Mouse (Mus musculus) testis, adult 2 months (tissue): ENCODE results near the gene Srp9. TPM values are rescaled to one million over a fixed set of nuclear protein-coding genes. Genes with fewer than 3 reads are reported as not detected.
A peak's percentile ranks its signal among the peaks of the same experiment; 100 is the strongest.

ENCODE experiments used
- H3K27ac ChIP-seq: fragments of 200-500 bp; 2 replicates; pipeline ENCODE4 v1.5.1; 2012; ENCODE audit warnings: low read depth, low read length; ENCODE audit not compliant: control insufficient read depth, insufficient read depth
- H3K27me3 ChIP-seq: fragments of 200-500 bp; 2 replicates; pipeline ENCODE4 v1.6.1; 2012; ENCODE audit warnings: mild to moderate bottlenecking, low read length, moderate library complexity; ENCODE audit not compliant: control insufficient read depth, insufficient read depth
- H3K36me3 ChIP-seq: fragments of 200-500 bp; 2 replicates; pipeline ENCODE4 v1.6.1; 2012; ENCODE audit warnings: mild to moderate bottlenecking, low read length; ENCODE audit not compliant: control insufficient read depth, insufficient read depth
- H3K4me1 ChIP-seq: fragments of 200-500 bp; 2 replicates; pipeline ENCODE4 v1.6.1; 2012; ENCODE audit warnings: low read length; ENCODE audit not compliant: control insufficient read depth, insufficient read depth
- H3K4me3 ChIP-seq: fragments of 200-500 bp; 2 replicates; pipeline ENCODE4 v1.5.1; 2012; ENCODE audit warnings: low read depth, mild to moderate bottlenecking, low read length, moderate library complexity, mixed read lengths; ENCODE audit not compliant: control insufficient read depth
- CTCF ChIP-seq: fragments of 200-500 bp; IDR thresholded peaks from 2 replicates; pipeline ENCODE4 v1.5.1; 2012; ENCODE audit warnings: low read depth, mild to moderate bottlenecking, inconsistent platforms, low read length, moderate library complexity; ENCODE audit not compliant: control insufficient read depth, insufficient read depth, insufficient replicate concordance
- POLR2A ChIP-seq: fragments of 200-500 bp; IDR thresholded peaks from 2 replicates; pipeline ENCODE4 v1.6.1; 2012; ENCODE audit warnings: low read depth, mild to moderate bottlenecking, inconsistent platforms, low read length, moderate library complexity; ENCODE audit not compliant: control insufficient read depth
- polyA plus RNA-seq: library from polyadenylated mRNA; depleted of rRNA; stranded (reverse); fragments of >200 nt; gene quantifications from 2 replicates; pipeline ENCODE4 v1.2.3, GENCODE M21; 2012; rRNA removed

Srp9 gene
- polyA plus RNA-seq: 96.3 and 98.7 TPM in 2 replicates

DNA sequence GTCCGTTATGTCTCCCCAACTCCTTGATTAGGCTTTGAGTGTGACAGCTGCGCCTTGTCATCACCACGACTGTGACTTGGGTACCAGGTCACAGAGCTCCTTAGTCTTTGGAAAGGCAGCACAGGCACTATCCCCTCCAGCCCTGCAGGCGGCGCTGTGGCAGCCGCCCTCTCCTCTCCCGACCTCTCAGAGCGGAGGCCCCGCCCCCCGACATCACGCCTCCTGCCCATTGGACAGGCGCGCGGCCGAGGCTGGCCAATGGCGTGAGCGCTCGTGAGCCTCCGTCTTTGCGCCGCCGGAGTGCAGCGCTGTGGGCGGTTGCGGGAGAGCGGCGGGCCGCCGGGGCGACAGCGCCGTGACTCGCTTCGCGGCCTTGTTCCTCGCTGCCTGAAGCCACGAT is at the start of gene Srp9:
Gene Srp9 (plus strand): TSS at position 232 of the 400 bp plus-strand sequence.
- Histone ChIP-seq H3K36me3 (peaks cover 2% of the 10 kb centered on the region), H3K27me3 (no peaks in the 10 kb centered on the region), H3K4me3 (peak within 1 kb of the TSS; percentile 99), H3K4me1 (peaks cover 7% of the 10 kb centered on the region), H3K27ac (peak within 1 kb of the TSS; percentile 96)
- TF ChIP-seq POLR2A (peak; percentile 92), CTCF (peak; percentile 99)

DNA sequence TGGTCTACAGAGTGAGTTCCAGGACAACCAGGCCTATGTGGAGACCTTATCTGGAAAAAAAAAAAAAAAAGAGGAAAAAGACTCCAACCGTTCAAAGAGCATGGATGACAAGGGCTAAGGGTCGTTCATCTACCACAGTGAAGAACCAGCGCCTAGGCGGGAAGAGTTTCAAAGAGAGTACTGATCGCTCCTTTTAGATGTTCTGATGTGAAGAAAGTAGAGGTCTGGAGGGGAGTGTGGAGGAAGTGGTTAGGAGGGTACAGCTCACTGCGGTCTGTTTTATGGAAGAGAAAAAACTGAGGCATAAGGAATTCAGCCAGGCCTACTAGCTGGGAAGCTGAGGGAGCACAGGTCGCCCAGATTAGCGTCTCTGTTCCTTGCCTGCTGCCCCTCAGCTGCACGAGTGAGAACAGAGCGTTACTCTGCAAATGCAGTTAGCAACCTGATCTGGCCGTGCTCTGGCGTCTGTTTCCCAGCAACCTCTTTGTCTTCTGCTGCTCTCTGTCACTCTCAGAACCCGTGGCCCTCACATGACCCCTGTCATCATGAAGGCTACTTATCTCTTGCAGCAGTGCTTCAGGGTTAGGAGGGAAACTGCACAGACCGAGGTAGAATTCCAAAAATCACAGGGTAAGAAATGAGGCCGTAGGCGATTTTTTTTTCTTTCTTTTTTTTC is 42.7 kb upstream of the Srp9 start:
- no peaks in the 10 kb centered on the region; the same call in 1 of the 2 replicates for H3K4me1 ChIP-seq
- no peak for TF ChIP-seq CTCF
- no peak for TF ChIP-seq POLR2A
- H3K36me3 ChIP-seq: no peaks in the 10 kb centered on the region
- H3K27ac ChIP-seq: no peak overlapping the region
- H3K4me3 ChIP-seq: no peak overlapping the region
- no peaks in the 10 kb centered on the region for H3K27me3 ChIP-seq

DNA sequence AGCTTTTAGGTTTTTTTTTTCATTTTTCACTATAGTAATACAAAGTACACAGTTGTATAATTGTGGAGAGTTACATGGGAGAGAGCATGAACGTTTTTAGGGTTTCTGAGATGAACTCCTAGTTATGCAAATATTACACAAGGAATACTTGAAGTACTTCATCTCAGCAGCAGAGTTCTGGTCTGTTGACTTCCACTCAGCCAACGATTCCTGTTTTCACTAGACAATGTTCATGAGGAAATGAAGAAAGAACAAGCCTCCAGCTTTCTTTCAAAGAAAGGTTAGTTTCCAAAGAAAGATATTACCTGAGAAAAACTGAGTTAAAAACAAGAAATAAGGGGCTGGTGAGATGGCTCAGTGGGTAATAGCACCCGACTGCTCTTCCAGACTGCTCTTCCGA is 41.1 kb upstream of the Srp9 start:
- H3K27me3 ChIP-seq: no peaks in the 10 kb centered on the region
- no peak overlapping the region for H3K27ac ChIP-seq
- no peaks in the 10 kb centered on the region; the same call in 1 of the 2 replicates for H3K4me1 ChIP-seq
- no peaks in the 10 kb centered on the region for H3K36me3 ChIP-seq
- TF ChIP-seq CTCF (no peak), POLR2A (no peak)
- H3K4me3 ChIP-seq: no peak overlapping the region

DNA sequence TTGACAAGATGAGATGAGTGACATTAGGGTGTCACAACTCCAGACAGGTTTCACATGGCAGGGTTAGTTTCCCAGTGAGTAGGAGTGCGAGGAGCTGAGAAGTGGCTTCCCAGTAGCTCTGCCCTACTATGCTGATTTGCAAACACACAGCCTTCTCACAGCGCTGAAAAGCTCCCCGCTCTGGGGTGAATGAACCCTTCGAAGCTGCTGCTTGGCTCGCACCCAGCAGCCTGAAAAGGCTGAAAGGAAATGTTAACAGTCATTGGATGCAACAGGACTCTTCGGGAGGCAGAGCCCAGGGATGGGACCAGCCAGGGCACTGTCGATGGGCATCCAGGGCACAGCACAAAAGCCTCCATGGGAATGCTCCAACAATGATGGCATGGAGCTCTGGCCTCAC is 37.8 kb upstream of the Srp9 start:
- Histone ChIP-seq H3K27me3 (no peaks in the 10 kb centered on the region), H3K4me1 (no peaks in the 10 kb centered on the region; the same call in 1 of the 2 replicates), H3K36me3 (no peaks in the 10 kb centered on the region), H3K4me3 (no peak overlapping the region), H3K27ac (no peak overlapping the region)
- TF ChIP-seq CTCF (no peak), POLR2A (no peak)

DNA sequence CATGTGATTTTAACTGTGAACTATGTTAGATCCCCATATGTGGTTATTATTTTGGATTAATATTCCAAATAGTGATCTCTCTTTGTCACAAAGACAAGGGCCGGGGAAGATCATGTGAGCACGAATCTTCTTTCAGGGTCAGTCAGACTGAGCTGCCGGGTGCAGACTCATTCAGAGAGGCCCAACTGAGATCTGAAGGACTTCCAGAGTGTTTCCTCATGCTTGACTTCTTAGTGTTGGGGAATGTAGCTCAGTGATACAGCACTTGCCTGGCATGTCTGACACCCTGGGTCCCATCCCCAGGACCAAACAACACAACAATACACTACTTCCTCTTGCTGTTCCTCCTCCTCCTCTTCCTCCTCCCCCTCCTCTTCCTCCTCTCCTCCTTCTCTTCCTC is 37.2 kb upstream of the Srp9 start:
- Histone ChIP-seq H3K27me3 (no peaks in the 10 kb centered on the region), H3K4me1 (no peaks in the 10 kb centered on the region), H3K27ac (no peak overlapping the region), H3K4me3 (no peak overlapping the region), H3K36me3 (no peaks in the 10 kb centered on the region)
- no peak for TF ChIP-seq POLR2A

DNA sequence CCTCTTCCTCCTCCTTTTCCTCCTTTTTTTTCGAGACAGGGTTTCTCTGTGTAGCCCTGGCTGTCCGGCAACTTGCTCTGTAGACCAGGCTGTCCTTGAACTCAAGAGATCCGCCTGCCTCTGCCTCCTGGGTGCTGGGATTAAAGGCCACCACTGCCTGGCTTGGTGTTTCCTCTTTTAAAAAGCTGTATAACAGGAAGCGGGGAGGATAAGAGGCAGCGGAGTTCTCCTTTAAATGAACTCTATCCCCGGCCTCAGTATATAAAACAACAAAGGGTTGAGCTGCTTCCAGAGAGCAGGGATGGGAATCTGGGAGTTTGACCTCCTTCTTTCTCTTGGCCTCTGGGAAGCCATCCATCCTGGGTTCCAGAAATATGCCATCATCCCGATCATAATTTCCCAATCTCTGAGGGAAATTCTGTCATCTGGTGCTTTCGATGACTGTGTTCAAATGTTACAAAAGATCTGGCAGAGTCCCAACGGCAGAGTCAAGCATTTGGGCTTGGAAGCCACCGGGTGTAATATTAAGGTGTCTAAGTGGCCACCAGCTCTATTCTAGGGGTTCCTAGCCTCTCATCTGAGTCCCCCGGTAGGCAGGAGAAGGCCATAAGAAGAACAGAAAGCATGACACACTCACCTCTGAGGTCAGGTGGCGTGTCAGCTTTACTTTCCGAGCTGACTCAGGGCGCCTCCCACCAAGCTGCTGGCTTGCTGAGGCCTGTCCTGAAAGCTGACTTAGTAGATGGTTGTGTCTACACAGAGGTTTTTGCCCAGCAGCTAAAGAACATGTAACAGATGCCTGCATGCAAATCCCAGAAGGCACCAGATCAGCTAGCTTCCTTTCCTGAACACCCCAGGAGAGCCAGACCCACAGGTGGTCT is 36.5 kb upstream of the Srp9 start:
- no peak for TF ChIP-seq POLR2A
- TF ChIP-seq CTCF: no peak
- H3K4me3 ChIP-seq: no peak overlapping the region
- H3K36me3 ChIP-seq: no peaks in the 10 kb centered on the region
- H3K4me1 ChIP-seq: no peaks in the 10 kb centered on the region
- H3K27me3 ChIP-seq: no peaks in the 10 kb centered on the region
- no peak overlapping the region for H3K27ac ChIP-seq

DNA sequence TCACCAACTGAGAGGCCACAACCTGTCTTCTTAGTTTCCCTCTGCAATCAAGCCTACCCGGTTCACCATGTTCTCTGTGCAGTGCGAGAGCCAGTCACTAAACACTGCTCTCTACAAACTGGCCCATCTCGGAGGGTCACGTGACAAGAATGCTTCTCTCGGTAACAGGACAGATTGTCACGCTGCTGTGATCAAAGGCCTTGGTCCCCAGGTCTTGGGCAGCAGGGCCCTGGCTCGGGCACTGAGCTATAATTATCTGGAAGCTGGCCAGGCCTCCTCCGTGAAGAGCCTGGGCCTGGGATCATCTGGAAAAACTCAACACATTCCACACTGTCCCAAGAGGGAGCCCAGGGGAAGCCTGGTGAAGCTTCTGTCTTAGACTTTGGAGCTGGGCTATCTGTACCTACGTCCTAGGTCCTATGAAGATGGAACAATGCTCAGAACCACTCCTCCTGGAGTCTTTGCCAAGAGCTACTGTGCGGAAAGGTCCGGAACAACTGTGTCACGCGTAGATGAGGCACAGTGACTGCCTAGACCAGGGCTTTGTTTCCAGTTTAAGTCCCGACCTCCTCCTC is 35.6 kb upstream of the Srp9 start:
- no peaks in the 10 kb centered on the region for H3K27me3 ChIP-seq
- H3K27ac ChIP-seq: no peak overlapping the region
- no peak overlapping the region for H3K4me3 ChIP-seq
- TF ChIP-seq CTCF (no peak), POLR2A (no peak)
- no peaks in the 10 kb centered on the region for H3K4me1 ChIP-seq
- no peaks in the 10 kb centered on the region for H3K36me3 ChIP-seq
